Mouse (Mus musculus) MEL (cell line): Measurements from ENCODE around the gene Nf2.
A peak's percentile ranks its signal among the peaks of the same experiment; 100 is the strongest.

Source experiments
- CTCF ChIP-seq, 3 experiments: IDR thresholded peaks in 2 of 3; conservative IDR thresholded peaks in 1 of 3; 2 replicates each; pipeline ENCODE4 v1.5.1; 2011 to 2012; ENCODE audit warnings: low read length in 3 of 3, low read depth in 2 of 3, mild to moderate bottlenecking in 2 of 3, improper control_type of control experiment in 1 of 3, inconsistent platforms in 1 of 3, mixed read lengths in 1 of 3, moderate library complexity in 1 of 3; ENCODE audit not compliant: control insufficient read depth in 1 of 3, insufficient read depth in 1 of 3, poor library complexity in 1 of 3, severe bottlenecking in 1 of 3
- EP300 ChIP-seq, 2 experiments: IDR thresholded peaks; 2 replicates each; pipeline ENCODE4 v1.6.1; 2011; ENCODE audit warnings: improper control_type of control experiment in 2 of 2, low read length in 2 of 2, low read depth in 1 of 2, mild to moderate bottlenecking in 1 of 2
- MAFK ChIP-seq: IDR thresholded peaks from 2 replicates; pipeline ENCODE4 v1.6.1; 2011; ENCODE audit warnings: low read depth, mild to moderate bottlenecking, low read length, improper control_type of control experiment, borderline replicate concordance
- MAX ChIP-seq: IDR thresholded peaks from 2 replicates; pipeline ENCODE4 v1.6.1; 2011; ENCODE audit warnings: low read length, improper control_type of control experiment
- MEF2A ChIP-seq: IDR thresholded peaks from 2 replicates; pipeline ENCODE4 v1.6.1; 2014; ENCODE audit warnings: low read depth, mild to moderate bottlenecking, inconsistent platforms, low read length, improper control_type of control experiment; ENCODE audit not compliant: poor library complexity, insufficient replicate concordance, severe bottlenecking; ENCODE audit errors: extremely low read depth
- MYC ChIP-seq: IDR thresholded peaks from 2 replicates; pipeline ENCODE4 v1.6.1; 2011; ENCODE audit warnings: low read depth, mild to moderate bottlenecking, low read length, improper control_type of control experiment, moderate library complexity
- NELFE ChIP-seq: IDR thresholded peaks from 2 replicates; pipeline ENCODE4 v1.6.1; 2011; ENCODE audit warnings: low read depth, low read length, improper control_type of control experiment
- POLR2A ChIP-seq, 2 experiments: IDR thresholded peaks; 2 replicates each; pipeline ENCODE4 v1.6.1; 2011 to 2012; ENCODE audit warnings: low read length in 2 of 2, mild to moderate bottlenecking in 2 of 2, control low read depth in 1 of 2, improper control_type of control experiment in 1 of 2, low read depth in 1 of 2, moderate library complexity in 1 of 2; ENCODE audit not compliant: control insufficient read depth in 1 of 2, insufficient read depth in 1 of 2, poor library complexity in 1 of 2
- USF2 ChIP-seq, 2 experiments: IDR thresholded peaks; 2 replicates each; pipeline ENCODE4 v1.6.1; 2011 to 2012; ENCODE audit warnings: improper control_type of control experiment in 2 of 2, low read length in 2 of 2, borderline replicate concordance in 1 of 2, inconsistent platforms in 1 of 2, low read depth in 1 of 2, mild to moderate bottlenecking in 1 of 2; ENCODE audit not compliant: insufficient read depth in 1 of 2
- ZC3H11A ChIP-seq: IDR thresholded peaks from 2 replicates; pipeline ENCODE4 v1.6.1; 2012; ENCODE audit warnings: low read depth, mild to moderate bottlenecking, inconsistent platforms, low read length, improper control_type of control experiment
- ZMIZ1 ChIP-seq: IDR thresholded peaks from 2 replicates; pipeline ENCODE4 v1.6.1; 2012; ENCODE audit warnings: low read depth, mild to moderate bottlenecking, inconsistent platforms, low read length, improper control_type of control experiment, moderate library complexity

- TF ChIP-seq POLR2A (IDR thresholded peaks at IDR 0.05; ENCODE audit: control insufficient read depth in 1 of 2, insufficient read depth in 1 of 2, low read depth in 1 of 2, low read length in 2 of 2, poor library complexity in 1 of 2), result peak in 1 of 2 experiments; percentile 93
- TF ChIP-seq MAFK, result peak; percentile 93
- TF ChIP-seq USF2 (IDR thresholded peaks at IDR 0.05; ENCODE audit: borderline replicate concordance in 1 of 2, insufficient read depth in 1 of 2, low read depth in 1 of 2, low read length in 2 of 2), result no peak
- TF ChIP-seq CTCF (IDR thresholded peaks at IDR 0.05 in 2 of 3, conservative IDR thresholded peaks at IDR 0.05 in 1 of 3; ENCODE audit: control insufficient read depth in 1 of 3, insufficient read depth in 1 of 3, low read depth in 2 of 3, low read length in 3 of 3, poor library complexity in 1 of 3, severe bottlenecking in 1 of 3), result no peak
- TF ChIP-seq ZC3H11A, result no peak
- no peak; a peak in 1 of 4 replicates for TF ChIP-seq EP300 (IDR thresholded peaks at IDR 0.05; ENCODE audit: low read depth in 1 of 2, low read length in 2 of 2)
- peak; percentile 65; the same call in 1 of the 2 replicates for TF ChIP-seq ZMIZ1
- peak; percentile 68 for TF ChIP-seq MYC
- no peak for TF ChIP-seq MEF2A
- TF ChIP-seq NELFE, result peak; percentile 85
- peak; percentile 81 for TF ChIP-seq MAX
Measured at GRCm38 (mm10) chr11:4849258-4849943, at the start of gene Nf2.
